Mouse (Mus musculus) liver, postnatal 0 days (tissue): ENCODE data around the gene Olfr95. TPM values are rescaled to one million over a fixed set of nuclear protein-coding genes. Genes with fewer than 3 reads are reported as not detected.

Source experiments
- ATAC-seq: fragments of 200-750 bp; cut with Nextera tagmentation; 2 replicates; pipeline ENCODE4 v1.8.0; 2017; ENCODE audit warnings: mild to moderate bottlenecking, moderate library complexity
- DNase-seq: peaks from one replicate; pipeline ENCODE4 v3.0.0-alpha.2; 2016
- H3K27ac ChIP-seq: fragments of 300-500 bp; sonication (generic); 2 replicates; pipeline ENCODE4 v1.5.1; 2014; ENCODE audit warnings: antibody characterized with exemption, moderate library complexity, mild to moderate bottlenecking, low read depth
- H3K27me3 ChIP-seq: fragments of 300-500 bp; sonication (generic); 2 replicates; pipeline ENCODE4 v1.6.1; 2014; ENCODE audit warnings: low read length, control low read depth, mixed read lengths; ENCODE audit not compliant: insufficient read depth
- H3K36me3 ChIP-seq: fragments of 300-500 bp; sonication (generic); replicated peaks from 2 replicates; pipeline ENCODE4 v1.6.1; 2014; ENCODE audit warnings: mild to moderate bottlenecking, control low read depth, low read length, moderate library complexity, mixed read lengths; ENCODE audit not compliant: insufficient read depth
- H3K4me1 ChIP-seq: fragments of 300-500 bp; sonication (generic); 2 replicates; pipeline ENCODE4 v1.6.1; 2014; ENCODE audit warnings: antibody characterized with exemption, mild to moderate bottlenecking, control low read depth; ENCODE audit not compliant: insufficient read depth
- H3K4me2 ChIP-seq: fragments of 300-500 bp; sonication (generic); 2 replicates; pipeline ENCODE4 v1.6.1; 2014; ENCODE audit warnings: low read depth, mild to moderate bottlenecking, low read length, moderate library complexity, mixed read lengths
- H3K4me3 ChIP-seq: fragments of 300-500 bp; sonication (generic); 2 replicates; pipeline ENCODE4 v1.5.1; 2014; ENCODE audit warnings: low read depth, low read length
- H3K9ac ChIP-seq: fragments of 300-500 bp; sonication (generic); replicated peaks from 2 replicates; pipeline ENCODE4 v1.6.1; 2014; ENCODE audit warnings: mild to moderate bottlenecking, moderate library complexity
- H3K9me3 ChIP-seq: fragments of 300-500 bp; sonication (generic); 2 replicates; pipeline ENCODE4 v1.6.1; 2016; ENCODE audit warnings: mild to moderate bottlenecking, control low read depth, low read length, mixed read lengths
- CTCF ChIP-seq: sonication (generic); IDR thresholded peaks from 2 replicates; pipeline ENCODE4 v1.5.1; 2016; ENCODE audit warnings: antibody characterized with exemption, low read depth
- EP300 ChIP-seq: IDR thresholded peaks from 2 replicates; pipeline ENCODE4 v1.6.1; 2016; ENCODE audit warnings: antibody characterized with exemption, low read depth, mild to moderate bottlenecking
- WGBS: fragments of 180-500 bp; shearing (Covaris S2); extraction: QIAGEN DNeasy Blood & Tissue Kit; methylation state at CpG from one replicate; pipeline ENCODE4 v1.1.7; 2014; ENCODE audit not compliant: insufficient replicate concordance; 5-methylcytosine and 5-hydroxymethylcytosine counted together
- polyA plus RNA-seq: library from polyadenylated mRNA; unstranded; fragments of >200 nt; fragmentation: Nextera tagmentation; extraction: Ambion mirVana; gene quantifications from 2 replicates; pipeline ENCODE4 v1.2.1, GENCODE M21; 2015

Olfr95 gene
- polyA plus RNA-seq, 1 experiment from 2014 or later: not detected

- ATAC-seq (no peak), DNase-seq (peak; percentile 15)
- H3K27ac ChIP-seq: no peak overlapping the region
- H3K36me3 ChIP-seq: no peaks in the 10 kb centered on the region
- H3K4me3 ChIP-seq: peak overlapping the region; percentile 31
- no peak for TF ChIP-seq CTCF
- no peak for TF ChIP-seq EP300
- H3K9ac ChIP-seq: no peak overlapping the region
- H3K4me1 ChIP-seq: no peaks in the 10 kb centered on the region
- H3K4me2 ChIP-seq: peak overlapping the region; percentile 58
- peaks cover 36% of the 10 kb centered on the region for H3K27me3 ChIP-seq
- 3% methylated on average over 75 of the region's 77 CpGs for WGBS
- no peaks in the 10 kb centered on the region for H3K9me3 ChIP-seq
Observed at GRCm38 (mm10) chr17:37196845-37197724, 15.8 kb downstream of the Olfr95 start.

- no peak for TF ChIP-seq CTCF
- no peak for TF ChIP-seq EP300
- Histone ChIP-seq H3K36me3 (no peaks in the 10 kb centered on the region), H3K9ac (no peak overlapping the region), H3K9me3 (no peaks in the 10 kb centered on the region), H3K4me1 (no peaks in the 10 kb centered on the region), H3K27me3 (peaks cover 36% of the 10 kb centered on the region), H3K4me3 (no peak overlapping the region), H3K4me2 (no peak overlapping the region), H3K27ac (no peak overlapping the region)
- ATAC-seq (no peak), DNase-seq (no peak)
- WGBS: 70% methylated on average over 5 of the region's 5 CpGs
Observed at GRCm38 (mm10) chr17:37194782-37195181, 18.1 kb downstream of the Olfr95 start.

- Histone ChIP-seq H3K27me3 (peaks cover 35% of the 10 kb centered on the region), H3K4me3 (no peak within 1 kb of the TSS), H3K9ac (no peak within 1 kb of the TSS), H3K4me1 (no peaks in the 10 kb centered on the region), H3K4me2 (no peak within 1 kb of the TSS), H3K27ac (no peak within 1 kb of the TSS), H3K9me3 (no peaks in the 10 kb centered on the region), H3K36me3 (no peaks in the 10 kb centered on the region)
- 66% methylated on average over 2 of the region's 2 CpGs for WGBS
- no peak for ATAC-seq
- TF ChIP-seq EP300 (no peak), CTCF (no peak)
- DNase-seq: no peak
Observed at GRCm38 (mm10) chr17:37193656-37194055, 19.3 kb downstream of the Olfr95 start, which contains the start of gene Ubd. Gene Ubd, plus strand, starts transcription at chr17:37193892.

- ATAC-seq: no peak
- no peaks in the 10 kb centered on the region for H3K4me1 ChIP-seq
- H3K9ac ChIP-seq: no peak overlapping the region
- peaks cover 29% of the 10 kb centered on the region for H3K27me3 ChIP-seq
- no peak for DNase-seq
- H3K9me3 ChIP-seq: no peaks in the 10 kb centered on the region
- TF ChIP-seq EP300: no peak
- TF ChIP-seq CTCF: no peak
- H3K4me2 ChIP-seq: no peak overlapping the region
- H3K27ac ChIP-seq: no peak overlapping the region
- no peak overlapping the region for H3K4me3 ChIP-seq
- H3K36me3 ChIP-seq: no peaks in the 10 kb centered on the region
Observed at GRCm38 (mm10) chr17:37193032-37193431, 19.9 kb downstream of the Olfr95 start.

GRCm38 (mm10) chr17:37190711-37191110 lies 22.2 kb downstream of the Olfr95 start:
- Histone ChIP-seq H3K4me2 (no peak overlapping the region), H3K36me3 (no peaks in the 10 kb centered on the region), H3K4me3 (no peak overlapping the region), H3K27me3 (peaks cover 7% of the 10 kb centered on the region; the same call in 1 of the 2 replicates), H3K9ac (no peak overlapping the region), H3K27ac (no peak overlapping the region), H3K9me3 (no peaks in the 10 kb centered on the region), H3K4me1 (no peaks in the 10 kb centered on the region)
- DNase-seq (no peak), ATAC-seq (no peak)
- no peak for TF ChIP-seq EP300
- no peak for TF ChIP-seq CTCF
- WGBS: 36% methylated on average over 2 of the region's 2 CpGs

GRCm38 (mm10) chr17:37185474-37185873 lies 27.4 kb downstream of the Olfr95 start:
- Histone ChIP-seq H3K4me1 (no peaks in the 10 kb centered on the region), H3K27me3 (no peaks in the 10 kb centered on the region), H3K27ac (no peak overlapping the region), H3K4me3 (no peak overlapping the region), H3K9ac (no peak overlapping the region), H3K9me3 (no peaks in the 10 kb centered on the region), H3K4me2 (no peak overlapping the region), H3K36me3 (no peaks in the 10 kb centered on the region)
- 20% methylated on average over 6 of the region's 6 CpGs for WGBS
- no peak for ATAC-seq
- no peak for DNase-seq
- TF ChIP-seq CTCF: no peak
- TF ChIP-seq EP300: no peak
